Mouse (Mus musculus) large intestine, adult 2 months (tissue): ENCODE results near the gene Kctd15. TPM values are rescaled to one million over a fixed set of nuclear protein-coding genes. Genes with fewer than 3 reads are reported as not detected.

Experiments used
- DNase-seq: peaks from one replicate; pipeline ENCODE4 v3.0.0-alpha.2; 2012; ENCODE audit warnings: low read depth, low spot score
- WGBS: fragments of 180-500 bp; shearing (Covaris S2); methylation state at CpG from one replicate; pipeline ENCODE4 v1.1.7; 2018; 5-methylcytosine and 5-hydroxymethylcytosine counted together
- polyA plus RNA-seq: library from polyadenylated mRNA; depleted of rRNA; stranded (reverse); fragments of >200 nt; gene quantifications from 2 replicates; pipeline ENCODE4 v1.2.3, GENCODE M21; 2012

Kctd15 gene
- polyA plus RNA-seq, 1 experiment: 11.6 TPM

GRCm38 (mm10) chr7:34670778-34671177 lies 14.2 kb upstream of the Kctd15 start:
- WGBS: 94% methylated on average over 3 of the region's 3 CpGs
- DNase-seq: no peak

DNA sequence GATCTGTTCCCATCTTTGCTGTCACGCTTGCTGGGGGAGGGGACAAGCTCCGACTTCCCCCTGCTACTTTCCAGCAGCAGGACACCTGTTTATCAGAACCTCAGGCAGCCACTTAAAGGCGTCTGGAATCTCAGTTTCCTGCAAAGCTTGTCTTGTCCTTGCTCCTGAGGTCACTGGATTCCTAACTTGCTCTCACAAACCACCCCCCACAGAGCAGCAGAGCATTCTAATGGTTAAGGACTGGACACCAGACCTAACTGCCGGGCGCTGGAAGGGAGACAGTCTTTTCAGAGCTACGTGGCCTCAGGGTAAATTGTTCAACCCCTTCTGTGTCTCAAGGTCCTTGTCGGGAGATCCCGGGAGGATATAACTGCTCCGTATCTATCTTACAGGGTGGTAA lies 12.8 kb upstream of the Kctd15 start:
- DNase-seq: no peak
- WGBS: 45% methylated on average over 9 of the region's 9 CpGs

DNA sequence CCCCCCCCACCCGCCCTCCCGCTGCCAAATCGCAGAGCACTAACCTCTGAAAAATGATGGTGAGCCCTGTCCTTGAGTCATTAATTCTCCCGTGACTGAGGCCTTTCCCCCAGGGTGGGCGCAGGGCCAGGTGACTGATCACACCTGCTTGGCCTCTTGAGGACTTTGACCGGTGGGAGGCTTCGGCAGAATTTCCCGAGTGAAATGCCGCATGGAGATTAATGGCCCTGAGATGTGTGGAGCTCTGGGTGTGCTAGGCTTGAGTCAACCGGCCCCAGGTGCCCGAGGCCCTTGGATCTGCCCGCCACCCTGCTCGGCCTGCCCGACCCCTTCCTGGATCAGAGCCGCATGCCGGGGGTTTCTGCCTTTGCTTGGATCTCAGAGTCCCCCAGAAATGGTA lies 11.3 kb upstream of the Kctd15 start:
- 41% methylated on average over 16 of the region's 16 CpGs for WGBS
- DNase-seq: no peak

DNA sequence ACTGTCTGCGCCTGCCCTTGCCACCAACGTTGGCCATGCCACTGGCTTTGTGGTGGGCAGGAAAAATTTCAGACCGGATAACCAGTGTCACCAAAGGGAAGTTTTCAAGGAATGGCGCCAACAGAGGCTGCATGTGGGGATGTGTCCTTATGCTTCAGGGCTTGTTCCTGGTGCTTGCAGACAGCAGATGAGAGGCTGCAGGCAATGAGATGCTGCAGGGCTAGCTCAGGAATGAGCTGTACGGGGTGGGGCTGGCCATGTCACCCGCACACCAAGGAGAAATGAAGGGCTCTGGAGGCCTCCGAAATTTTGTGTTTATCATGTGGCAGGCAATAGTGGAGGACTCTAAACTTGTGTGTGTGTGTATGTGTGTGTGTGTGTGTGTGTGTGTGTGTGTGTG lies 6.6 kb upstream of the Kctd15 start:
- WGBS: 56% methylated on average over 7 of the region's 7 CpGs
- no peak for DNase-seq

- no peak for DNase-seq
- 60% methylated on average over 5 of the region's 5 CpGs for WGBS
Measured at GRCm38 (mm10) chr7:34662227-34662626, 5.7 kb upstream of the Kctd15 start.

GRCm38 (mm10) chr7:34659386-34660085 lies 3.0 kb upstream of the Kctd15 start:
- WGBS: 58% methylated on average over 6 of the region's 6 CpGs
- no peak for DNase-seq

- under 1% methylated on average over 72 of the region's 74 CpGs for WGBS
- DNase-seq: peak; percentile 59
Measured at GRCm38 (mm10) chr7:34655086-34655839, 1.3 kb downstream of the Kctd15 start.

- no peak for DNase-seq
- WGBS: 1% methylated on average over 60 of the region's 81 CpGs
Measured at GRCm38 (mm10) chr7:34654441-34655085, 2.0 kb downstream of the Kctd15 start.

- DNase-seq: no peak
- 1% methylated on average over 55 of the region's 64 CpGs for WGBS
Measured at GRCm38 (mm10) chr7:34653731-34654440, 2.6 kb downstream of the Kctd15 start.

GRCm38 (mm10) chr7:34652751-34653502 lies 3.6 kb downstream of the Kctd15 start:
- no peak for DNase-seq

DNA sequence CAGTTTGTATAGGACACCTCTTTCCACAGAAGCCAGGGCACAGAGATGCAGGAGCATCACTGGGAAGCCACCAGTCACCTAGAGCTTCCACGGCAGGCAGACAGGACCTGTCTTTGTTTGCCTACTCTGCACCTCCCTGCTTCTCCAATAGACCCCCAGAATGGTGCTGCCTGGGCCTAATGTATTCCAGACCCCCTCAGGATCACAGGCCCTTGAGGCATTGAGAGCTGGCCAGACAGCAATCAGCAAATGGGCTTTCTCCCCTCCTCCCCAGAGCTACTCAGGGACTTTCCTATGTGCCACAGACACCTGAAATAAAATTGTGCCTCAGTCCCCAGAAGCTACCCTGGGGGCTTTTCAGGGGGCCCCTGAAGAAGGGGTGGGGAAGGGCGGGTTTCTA lies 5.2 kb downstream of the Kctd15 start:
- 64% methylated on average over 2 of the region's 2 CpGs for WGBS
- no peak for DNase-seq

More at GRCm38 (mm10) chr7:34652751-34653502, 3.6 kb downstream of the Kctd15 start:
- WGBS: 7% methylated on average over 48 of the region's 48 CpGs

- no peak for DNase-seq
Measured at GRCm38 (mm10) chr7:34647052-34647451, 9.5 kb downstream of the Kctd15 start.

DNA sequence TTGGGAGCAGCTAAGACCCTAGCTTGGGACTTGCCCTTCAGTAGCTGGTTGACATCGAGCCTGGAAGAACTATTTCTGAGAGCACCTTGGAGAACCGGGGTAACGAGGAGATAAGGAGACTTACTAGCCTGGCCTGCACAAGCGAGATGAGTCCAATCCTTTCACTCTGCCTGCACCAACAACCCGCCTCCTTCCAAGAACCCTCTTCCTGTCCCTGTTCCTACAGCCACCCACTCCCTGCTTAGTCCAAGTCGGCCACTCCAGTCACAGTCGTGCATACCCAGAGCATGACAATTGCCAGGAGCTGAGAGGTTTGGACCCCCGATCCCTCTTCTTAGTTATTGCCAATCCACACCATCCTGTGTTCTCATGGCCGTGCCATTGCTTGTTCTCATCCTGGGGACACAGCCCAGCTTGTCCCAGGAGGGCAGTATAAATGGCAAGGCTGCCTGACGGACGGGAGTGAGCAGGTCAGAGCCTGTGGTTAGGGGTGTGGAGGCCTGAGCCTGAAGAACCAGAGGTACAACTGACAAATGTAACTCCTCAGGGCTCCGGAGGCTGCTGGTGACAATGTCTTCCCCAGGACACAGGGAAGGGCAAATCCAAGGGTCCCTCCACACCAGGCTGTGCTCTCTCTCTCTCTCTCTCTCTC lies 10.3 kb downstream of the Kctd15 start:
- 87% methylated on average over 12 of the region's 12 CpGs for WGBS
- DNase-seq: no peak

More at GRCm38 (mm10) chr7:34647052-34647451, 9.5 kb downstream of the Kctd15 start:
- WGBS: 22% methylated on average over 9 of the region's 9 CpGs

- DNase-seq: no peak
- 93% methylated on average over 2 of the region's 2 CpGs for WGBS
Measured at GRCm38 (mm10) chr7:34645623-34646022, 10.9 kb downstream of the Kctd15 start.

DNA sequence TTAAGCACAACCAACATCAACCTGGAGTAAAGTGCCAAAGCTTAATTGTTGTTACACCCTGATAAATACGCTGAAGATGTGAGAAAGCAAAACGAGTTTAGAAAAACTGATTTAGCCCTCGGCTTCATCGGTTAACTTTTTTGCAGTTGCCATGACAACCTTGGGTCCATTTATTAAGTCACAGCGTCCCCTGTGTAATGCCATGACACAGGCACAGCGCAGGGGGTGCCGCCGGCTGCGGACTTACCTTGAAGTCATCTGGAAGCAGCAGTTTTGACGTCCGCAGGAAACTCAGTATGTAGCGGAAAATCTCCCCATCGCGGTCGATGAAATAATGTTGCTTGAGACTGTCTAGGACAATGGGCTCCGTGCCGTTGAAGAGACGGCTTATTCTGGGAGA lies 11.9 kb downstream of the Kctd15 start:
- 90% methylated on average over 18 of the region's 18 CpGs for WGBS
- no peak for DNase-seq

GRCm38 (mm10) chr7:34643329-34643728 lies 13.2 kb downstream of the Kctd15 start:
- no peak for DNase-seq
- 70% methylated on average over 6 of the region's 6 CpGs for WGBS

DNA sequence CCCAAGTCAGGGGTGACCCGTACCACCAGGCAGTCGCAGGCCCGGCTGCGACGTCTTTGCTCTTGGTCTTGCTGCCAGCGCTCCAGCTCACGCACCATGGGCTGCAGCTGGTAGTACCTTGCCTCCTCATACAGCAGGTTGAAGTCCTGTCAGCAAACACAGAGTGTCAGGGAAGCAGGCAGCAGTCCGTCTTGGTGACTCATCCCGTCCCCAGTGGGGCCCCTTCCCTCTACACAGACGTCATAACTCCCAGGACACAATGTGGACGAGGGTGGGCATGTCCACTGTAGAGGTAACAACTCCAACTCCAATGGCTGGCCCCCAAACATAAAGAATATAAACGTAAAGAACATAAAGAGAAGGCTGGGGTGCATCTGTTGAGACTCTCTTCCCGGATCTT lies 14.6 kb downstream of the Kctd15 start:
- DNase-seq: no peak
- WGBS: 82% methylated on average over 13 of the region's 13 CpGs

DNA sequence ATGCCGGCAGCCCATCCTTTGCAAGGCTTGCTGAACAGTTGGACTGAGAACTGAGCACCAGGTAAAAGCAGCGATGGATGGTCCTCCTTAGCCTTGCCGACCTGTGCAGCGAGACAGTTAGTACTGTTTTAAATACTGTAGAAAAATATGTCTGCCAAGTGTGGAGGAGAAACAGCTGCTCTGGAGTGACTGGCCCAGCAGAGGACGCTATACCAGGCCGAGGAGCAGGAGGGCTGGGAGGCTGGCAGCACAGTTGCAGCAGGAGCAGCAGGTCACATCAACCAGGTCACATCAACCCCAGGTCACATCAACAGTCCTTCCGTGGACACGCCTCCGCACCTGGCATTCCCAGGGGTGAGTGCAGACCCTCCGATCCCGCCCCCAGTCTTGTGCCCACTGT lies 16.7 kb downstream of the Kctd15 start:
- WGBS: 92% methylated on average over 11 of the region's 11 CpGs
- no peak for DNase-seq

DNA sequence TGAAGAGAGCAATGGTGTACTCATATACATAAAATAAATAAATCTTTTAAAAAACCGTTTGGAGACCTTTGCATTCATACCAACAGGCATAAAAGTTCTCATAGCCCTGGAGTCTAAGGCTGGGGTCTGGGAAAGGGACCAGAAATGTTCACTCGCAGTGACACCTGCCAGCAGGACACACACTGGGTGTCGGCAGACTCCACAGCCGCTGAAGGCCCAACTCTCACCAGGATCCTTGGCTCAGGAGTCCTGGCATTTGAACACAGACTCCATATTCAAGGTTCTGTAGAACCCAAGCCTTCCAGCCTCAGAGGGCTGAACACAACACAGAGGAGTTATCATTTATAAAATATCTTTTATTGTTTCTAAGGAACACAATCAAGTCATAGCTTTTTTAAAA lies 19.9 kb downstream of the Kctd15 start:
- WGBS: 71% methylated on average over 4 of the region's 4 CpGs
- no peak for DNase-seq
